Mouse (Mus musculus): ENCODE results near the gene Wdpcp. TPM values are rescaled to one million over a fixed set of nuclear protein-coding genes. Genes with fewer than 3 reads are reported as not detected.

Gene Wdpcp
- polyA plus RNA-seq, 1 experiment from 2014 or later, result 1.4 TPM

DNA sequence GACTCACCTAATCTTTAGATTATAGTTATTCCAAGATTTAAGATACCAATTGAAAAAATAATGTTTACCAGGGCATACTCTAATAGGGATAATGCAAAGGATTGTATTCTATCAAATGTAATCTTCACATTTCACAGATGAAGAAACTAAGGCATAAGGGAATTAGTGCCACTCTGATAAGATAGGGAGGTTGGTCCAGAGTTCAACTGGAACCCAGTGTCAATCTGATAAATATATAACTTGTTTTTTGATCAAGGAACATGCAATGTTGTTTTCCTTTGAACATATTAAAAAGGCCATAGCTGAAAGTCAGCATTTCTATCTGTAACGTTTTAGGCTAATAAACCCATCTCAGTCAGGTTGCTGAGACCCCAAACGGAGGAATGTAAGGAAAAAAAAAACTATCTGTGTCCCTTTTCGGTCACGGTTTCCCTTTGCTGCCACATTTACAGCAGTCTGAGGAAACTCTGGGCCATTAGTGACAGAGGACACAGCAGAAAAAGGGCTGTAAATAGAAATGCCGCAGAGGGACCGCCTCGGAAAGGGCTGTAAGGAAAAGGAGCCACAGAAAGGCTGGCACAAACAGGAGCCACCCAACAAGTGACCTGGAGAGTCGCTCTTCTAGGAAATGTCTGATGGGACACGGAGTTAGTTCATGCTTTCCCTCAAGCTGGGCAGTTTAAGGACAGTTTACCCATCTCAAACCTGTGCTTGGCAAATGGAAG lies 7.2 kb upstream of the Wdpcp start:
- H3K9ac ChIP-seq (ENCODE audit: low read depth, low read length), result no peak overlapping the region
- peak; percentile 25; the same call in 1 of the 2 replicates for ATAC-seq
- H3K4me1 ChIP-seq (replicated peaks; ENCODE audit: control insufficient read depth, insufficient read depth, low read length), result no peaks in the 10 kb centered on the region; the same call in none of the 2 replicates
- TF ChIP-seq CTCF (IDR thresholded peaks at IDR 0.05; ENCODE audit: low read depth), result no peak
- H3K27me3 ChIP-seq (replicated peaks; ENCODE audit: control insufficient read depth, insufficient read depth, low read length), result no peaks in the 10 kb centered on the region
- H3K27ac ChIP-seq (ENCODE audit: low read depth, low read length), result peak overlapping the region; percentile 60
- no peaks in the 10 kb centered on the region for H3K9me3 ChIP-seq (ENCODE audit: control insufficient read depth)
- H3K36me3 ChIP-seq (ENCODE audit: control insufficient read depth, insufficient read depth), result peaks cover 20% of the 10 kb centered on the region
- 47% methylated on average over 9 of the region's 9 CpGs for WGBS
- H3K4me2 ChIP-seq (replicated peaks; ENCODE audit: low read depth), result peak overlapping the region; percentile 13
- H3K4me3 ChIP-seq (ENCODE audit: low read depth, low read length), result no peak overlapping the region

DNA sequence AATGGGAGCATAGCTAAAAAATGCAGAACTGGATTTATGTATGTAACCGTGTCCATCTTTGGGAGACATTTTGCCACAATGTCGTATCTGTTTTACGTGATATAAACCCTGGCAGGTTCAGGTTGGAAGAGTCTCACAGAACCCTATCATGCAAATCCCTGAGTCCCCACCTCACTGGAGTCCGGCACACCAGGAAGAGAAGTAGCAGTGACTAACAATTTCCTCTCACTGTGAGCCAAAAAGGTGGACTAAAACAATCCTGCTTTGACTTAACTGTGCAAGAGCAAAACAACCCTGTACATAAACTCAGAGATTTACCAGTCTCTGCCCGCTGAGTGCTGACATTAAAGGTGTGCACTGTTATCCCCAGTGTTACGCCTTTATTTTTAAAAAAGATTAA lies 5.1 kb upstream of the Wdpcp start:
- ATAC-seq, result no peak
- WGBS, result 89% methylated on average over 6 of the region's 6 CpGs
- Histone ChIP-seq H3K9me3 (ENCODE audit: control insufficient read depth) (no peaks in the 10 kb centered on the region), H3K4me3 (ENCODE audit: low read depth, low read length) (no peak overlapping the region), H3K27ac (ENCODE audit: low read depth, low read length) (no peak overlapping the region), H3K27me3 (replicated peaks; ENCODE audit: control insufficient read depth, insufficient read depth, low read length) (no peaks in the 10 kb centered on the region), H3K9ac (ENCODE audit: low read depth, low read length) (no peak overlapping the region), H3K36me3 (ENCODE audit: control insufficient read depth, insufficient read depth) (0 out of 2 replicates have a peak, but pooled peaks cover 13% of the 10 kb centered on the region), H3K4me1 (replicated peaks; ENCODE audit: control insufficient read depth, insufficient read depth, low read length) (no peaks in the 10 kb centered on the region; the same call in none of the 2 replicates), H3K4me2 (replicated peaks; ENCODE audit: low read depth) (no peak overlapping the region)
- no peak for TF ChIP-seq CTCF (IDR thresholded peaks at IDR 0.05; ENCODE audit: low read depth)

DNA sequence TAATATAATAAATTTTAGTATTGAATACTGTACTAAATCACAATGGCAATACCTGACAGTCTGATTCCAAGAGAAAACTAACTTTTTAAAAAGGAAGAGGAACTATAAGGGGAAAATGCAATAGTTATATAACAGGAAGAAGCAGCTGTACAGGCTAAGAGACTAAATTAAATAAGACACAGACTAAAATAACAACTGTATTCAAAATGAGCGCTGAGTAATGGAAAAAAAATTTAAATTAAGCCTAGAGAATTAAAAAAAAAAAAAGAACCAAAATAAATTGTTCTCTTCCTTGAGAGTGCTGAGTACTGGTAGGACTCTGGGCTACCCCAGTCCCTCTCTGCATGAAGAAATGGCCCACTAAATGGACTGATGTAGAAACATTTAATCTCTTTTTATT lies 4.3 kb upstream of the Wdpcp start:
- H3K36me3 ChIP-seq (ENCODE audit: control insufficient read depth, insufficient read depth), result 0 out of 2 replicates have a peak, but pooled peaks cover 11% of the 10 kb centered on the region
- ATAC-seq, result no peak
- no peaks in the 10 kb centered on the region for H3K9me3 ChIP-seq (ENCODE audit: control insufficient read depth)
- no peaks in the 10 kb centered on the region for H3K27me3 ChIP-seq (replicated peaks; ENCODE audit: control insufficient read depth, insufficient read depth, low read length)
- no peak overlapping the region for H3K9ac ChIP-seq (ENCODE audit: low read depth, low read length)
- no peak for TF ChIP-seq CTCF (IDR thresholded peaks at IDR 0.05; ENCODE audit: low read depth)
- WGBS, result 71% methylated on average over 1 of the region's 1 CpGs
- H3K4me1 ChIP-seq (replicated peaks; ENCODE audit: control insufficient read depth, insufficient read depth, low read length), result no peaks in the 10 kb centered on the region; the same call in none of the 2 replicates
- no peak overlapping the region for H3K27ac ChIP-seq (ENCODE audit: low read depth, low read length)
- H3K4me2 ChIP-seq (replicated peaks; ENCODE audit: low read depth), result no peak overlapping the region
- no peak overlapping the region for H3K4me3 ChIP-seq (ENCODE audit: low read depth, low read length)

DNA sequence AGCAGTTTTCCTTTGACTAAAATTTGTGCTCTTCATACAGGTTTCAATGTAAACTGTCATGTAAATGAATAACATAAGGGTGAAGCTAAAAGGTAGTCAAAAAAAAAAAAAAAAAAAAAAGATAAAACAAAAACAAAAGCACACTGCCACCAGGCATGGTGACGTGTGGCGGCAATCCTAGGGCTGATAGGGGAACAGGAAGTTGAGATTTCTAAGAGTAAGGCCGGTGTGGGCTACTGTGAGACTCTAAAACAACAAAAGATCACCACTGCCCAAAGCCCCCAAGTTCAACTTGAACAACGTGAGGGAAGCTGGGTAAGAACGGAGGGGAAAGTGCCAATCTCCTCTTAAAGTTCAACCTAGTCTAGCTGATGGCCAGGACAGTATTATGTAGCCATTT lies 3.0 kb upstream of the Wdpcp start:
- H3K36me3 ChIP-seq (ENCODE audit: control insufficient read depth, insufficient read depth), result 0 out of 2 replicates have a peak, but pooled peaks cover 4% of the 10 kb centered on the region
- H3K4me3 ChIP-seq (ENCODE audit: low read depth, low read length), result no peak overlapping the region
- H3K9me3 ChIP-seq (ENCODE audit: control insufficient read depth), result no peaks in the 10 kb centered on the region
- no peak overlapping the region; the same call in 1 of the 2 replicates for H3K27ac ChIP-seq (ENCODE audit: low read depth, low read length)
- 44% methylated on average over 5 of the region's 5 CpGs for whole genome bisulfite sequencing
- no peaks in the 10 kb centered on the region for H3K27me3 ChIP-seq (replicated peaks; ENCODE audit: control insufficient read depth, insufficient read depth, low read length)
- no peak for TF ChIP-seq CTCF (IDR thresholded peaks at IDR 0.05; ENCODE audit: low read depth)
- ATAC-seq, result no peak
- no peaks in the 10 kb centered on the region; the same call in none of the 2 replicates for H3K4me1 ChIP-seq (replicated peaks; ENCODE audit: control insufficient read depth, insufficient read depth, low read length)
- peak overlapping the region; percentile 39 for H3K4me2 ChIP-seq (replicated peaks; ENCODE audit: low read depth)
- H3K9ac ChIP-seq (ENCODE audit: low read depth, low read length), result 0 out of 2 replicates have a peak overlapping the region, but pooled peaks have one; percentile 2

DNA sequence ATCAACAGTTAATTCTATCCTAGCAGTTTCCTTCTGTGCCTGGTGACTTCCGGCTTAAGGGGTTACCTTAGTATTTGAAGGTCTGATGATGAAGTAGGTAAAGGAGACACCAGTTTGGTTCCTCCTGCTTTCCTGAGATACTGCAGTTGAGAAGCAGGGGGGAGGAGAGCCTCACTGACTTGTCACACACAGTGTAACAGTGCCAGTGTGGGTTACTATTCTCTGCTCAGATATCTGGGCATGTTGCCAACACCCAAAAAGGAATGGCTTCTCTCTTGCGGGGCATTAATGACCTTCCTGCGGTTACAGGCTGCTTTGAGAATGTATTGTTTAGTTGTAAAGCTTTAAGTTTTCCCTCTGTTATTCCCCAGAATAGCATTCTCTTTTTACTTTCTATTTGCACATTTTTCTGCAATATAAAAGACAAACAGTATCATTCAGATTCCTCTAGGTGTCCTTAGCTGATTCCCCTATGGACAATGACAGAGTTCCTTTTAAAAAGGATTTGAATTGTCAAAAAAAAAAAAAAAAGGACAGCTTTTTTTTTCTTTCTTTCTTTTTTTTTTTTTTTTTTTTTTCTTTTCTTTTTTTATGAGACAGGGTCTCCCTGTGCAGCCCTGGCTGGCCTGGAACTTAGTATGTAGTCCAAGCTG lies 2.5 kb upstream of the Wdpcp start:
- no peaks in the 10 kb centered on the region; the same call in none of the 2 replicates for H3K4me1 ChIP-seq (replicated peaks; ENCODE audit: control insufficient read depth, insufficient read depth, low read length)
- no peak overlapping the region for H3K4me3 ChIP-seq (ENCODE audit: low read depth, low read length)
- H3K36me3 ChIP-seq (ENCODE audit: control insufficient read depth, insufficient read depth), result 0 out of 2 replicates have a peak, but pooled peaks cover 4% of the 10 kb centered on the region
- H3K27ac ChIP-seq (ENCODE audit: low read depth, low read length), result peak overlapping the region; percentile 29; the same call in 1 of the 2 replicates
- H3K4me2 ChIP-seq (replicated peaks; ENCODE audit: low read depth), result peak overlapping the region; percentile 54
- no peak for TF ChIP-seq CTCF (IDR thresholded peaks at IDR 0.05; ENCODE audit: low read depth)
- no peak for ATAC-seq
- no peaks in the 10 kb centered on the region for H3K9me3 ChIP-seq (ENCODE audit: control insufficient read depth)
- 19% methylated on average over 3 of the region's 3 CpGs for WGBS
- H3K9ac ChIP-seq (ENCODE audit: low read depth, low read length), result 0 out of 2 replicates have a peak overlapping the region, but pooled peaks have one; percentile 2
- no peaks in the 10 kb centered on the region for H3K27me3 ChIP-seq (replicated peaks; ENCODE audit: control insufficient read depth, insufficient read depth, low read length)

DNA sequence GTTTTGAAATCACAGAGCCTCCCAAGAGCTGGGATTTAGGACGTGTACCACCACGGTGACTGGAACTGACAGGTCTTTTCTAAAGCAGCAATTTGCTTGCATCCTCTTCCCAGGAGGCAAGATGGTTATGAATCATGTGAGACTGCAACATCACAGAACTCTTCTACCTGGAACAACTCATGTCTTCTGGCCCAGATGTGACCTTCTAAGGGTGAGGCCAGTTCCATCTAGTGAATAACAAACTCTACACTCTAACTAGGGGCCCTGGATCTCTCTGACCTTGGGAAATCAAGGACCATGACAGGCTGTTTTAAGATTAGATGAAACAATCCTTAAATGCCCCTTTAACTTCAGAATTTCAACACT lies 1.9 kb upstream of the Wdpcp start:
- H3K27ac ChIP-seq (ENCODE audit: low read depth, low read length), result peak overlapping the region; percentile 29
- ATAC-seq, result no peak
- H3K9me3 ChIP-seq (ENCODE audit: control insufficient read depth), result no peaks in the 10 kb centered on the region
- no peaks in the 10 kb centered on the region; the same call in none of the 2 replicates for H3K4me1 ChIP-seq (replicated peaks; ENCODE audit: control insufficient read depth, insufficient read depth, low read length)
- no peaks in the 10 kb centered on the region for H3K27me3 ChIP-seq (replicated peaks; ENCODE audit: control insufficient read depth, insufficient read depth, low read length)
- H3K36me3 ChIP-seq (ENCODE audit: control insufficient read depth, insufficient read depth), result 0 out of 2 replicates have a peak, but pooled peaks cover 4% of the 10 kb centered on the region
- 49% methylated on average over 2 of the region's 2 CpGs for WGBS
- no peak overlapping the region for H3K9ac ChIP-seq (ENCODE audit: low read depth, low read length)
- H3K4me3 ChIP-seq (ENCODE audit: low read depth, low read length), result no peak overlapping the region
- no peak for TF ChIP-seq CTCF (IDR thresholded peaks at IDR 0.05; ENCODE audit: low read depth)
- H3K4me2 ChIP-seq (replicated peaks; ENCODE audit: low read depth), result peak overlapping the region; percentile 54
